Mouse (Mus musculus): ENCODE data around the gene Syce2.

The Syce2 gene

DNA sequence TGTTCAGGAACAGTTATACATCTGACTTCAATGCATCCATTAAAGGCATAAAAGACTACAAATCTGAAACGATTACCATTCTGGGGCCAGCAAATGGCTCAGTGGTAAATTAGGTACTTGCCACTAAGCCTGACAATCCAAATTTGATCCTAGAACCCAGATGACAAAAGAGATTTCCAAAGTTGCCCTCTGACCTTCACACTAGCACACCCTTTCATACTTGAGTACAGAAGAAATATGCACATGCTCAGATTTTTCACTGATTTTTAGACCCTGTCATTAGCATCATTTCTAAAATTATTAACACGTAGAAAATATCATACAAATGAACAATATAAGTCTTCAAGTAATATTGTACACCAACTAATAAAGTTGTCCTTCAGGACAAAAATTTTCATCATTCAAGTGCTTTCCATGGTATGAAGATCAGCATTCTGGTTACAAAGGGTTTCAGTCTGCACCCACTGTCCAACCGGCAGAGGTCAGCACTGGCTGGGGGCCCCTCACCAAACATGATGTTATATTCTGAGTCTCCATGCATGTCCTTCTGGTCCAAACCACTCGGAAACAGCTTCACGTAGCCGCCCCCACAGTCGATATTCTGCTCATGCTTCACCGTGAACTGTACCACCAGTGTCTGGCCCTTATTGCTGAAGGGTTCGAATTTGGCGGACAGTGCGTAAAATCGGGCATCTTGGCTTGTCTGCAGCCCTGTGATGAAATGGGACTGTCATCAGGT is 26.4 kb upstream of the Syce2 start:
- peak; percentile 43 for DNase-seq

DNA sequence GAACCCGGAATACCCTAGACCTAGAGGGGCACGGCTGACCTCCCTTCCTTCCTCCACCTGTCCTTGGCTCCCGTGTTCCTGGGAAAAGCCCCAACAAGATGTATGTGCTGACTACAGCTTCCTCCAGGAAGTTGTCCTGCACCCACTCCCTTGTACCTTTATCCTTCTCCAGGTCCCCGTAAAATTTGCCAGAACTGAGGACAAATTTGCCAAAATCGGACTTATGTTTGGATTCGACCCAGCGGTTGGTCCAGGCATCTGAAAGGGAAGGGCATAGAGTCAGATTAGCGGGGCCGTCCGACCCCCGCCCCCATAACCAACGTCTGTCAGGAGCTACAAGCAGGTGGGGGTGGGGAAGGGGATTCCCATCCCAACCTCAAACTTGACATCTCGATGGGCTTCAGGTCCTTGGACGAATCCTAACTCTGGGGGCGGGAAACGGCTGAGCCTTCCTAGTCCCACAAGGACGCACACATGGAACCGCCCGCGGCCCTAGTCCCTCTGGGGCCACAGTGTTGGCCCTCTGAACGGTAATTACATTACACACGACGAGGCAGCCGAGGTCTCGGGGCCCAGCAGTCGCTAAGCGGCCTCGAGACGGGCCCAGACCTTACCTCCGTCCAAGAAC is 25.7 kb upstream of the Syce2 start:
- no peak for DNase-seq

DNA sequence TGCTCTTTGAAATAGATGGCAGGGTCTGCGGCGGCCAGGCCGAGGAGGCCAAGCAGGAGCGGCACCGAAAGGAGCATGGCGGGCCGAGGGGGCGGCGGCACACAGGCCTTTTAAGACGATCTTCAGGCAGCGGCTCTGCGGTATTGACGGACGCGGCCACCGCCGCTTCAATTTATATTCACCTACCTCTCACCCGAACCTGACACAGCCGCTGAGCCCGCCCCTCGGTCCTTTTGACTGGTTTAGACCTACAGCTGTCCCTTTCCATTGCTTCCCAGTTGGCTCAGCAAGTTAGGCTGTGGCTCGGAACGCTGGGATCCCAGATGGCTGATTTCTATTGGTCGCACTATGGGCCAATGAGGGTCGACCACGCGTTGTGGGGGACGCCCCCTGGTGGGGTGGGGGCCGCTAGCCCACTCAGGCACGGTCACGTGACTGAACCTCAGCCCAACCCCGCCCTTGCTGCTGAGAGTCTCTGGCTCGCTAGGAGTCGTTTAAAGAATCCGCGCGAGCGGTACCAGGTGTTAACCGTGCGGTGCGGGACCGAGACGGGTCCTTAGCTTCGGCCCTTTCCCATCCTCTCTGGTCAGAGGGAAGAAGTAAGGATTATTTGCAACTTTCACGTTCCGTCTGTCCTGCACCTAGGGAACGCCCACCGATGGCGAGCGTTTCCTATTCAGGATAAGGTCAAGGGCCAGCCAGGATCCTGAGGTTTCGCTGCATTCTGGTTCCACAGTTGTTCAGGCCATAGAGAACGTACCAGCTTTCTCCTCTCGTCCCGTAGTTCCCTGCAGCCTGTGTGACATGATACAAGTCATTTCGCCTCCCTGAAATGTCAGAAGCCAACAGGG is 25.0 kb upstream of the Syce2 start, which contains the start of gene Calr:
Gene Calr, minus strand, starts transcription at position 213 of the 851 bp plus-strand sequence.
- peak; percentile 99 for DNase-seq

DNA sequence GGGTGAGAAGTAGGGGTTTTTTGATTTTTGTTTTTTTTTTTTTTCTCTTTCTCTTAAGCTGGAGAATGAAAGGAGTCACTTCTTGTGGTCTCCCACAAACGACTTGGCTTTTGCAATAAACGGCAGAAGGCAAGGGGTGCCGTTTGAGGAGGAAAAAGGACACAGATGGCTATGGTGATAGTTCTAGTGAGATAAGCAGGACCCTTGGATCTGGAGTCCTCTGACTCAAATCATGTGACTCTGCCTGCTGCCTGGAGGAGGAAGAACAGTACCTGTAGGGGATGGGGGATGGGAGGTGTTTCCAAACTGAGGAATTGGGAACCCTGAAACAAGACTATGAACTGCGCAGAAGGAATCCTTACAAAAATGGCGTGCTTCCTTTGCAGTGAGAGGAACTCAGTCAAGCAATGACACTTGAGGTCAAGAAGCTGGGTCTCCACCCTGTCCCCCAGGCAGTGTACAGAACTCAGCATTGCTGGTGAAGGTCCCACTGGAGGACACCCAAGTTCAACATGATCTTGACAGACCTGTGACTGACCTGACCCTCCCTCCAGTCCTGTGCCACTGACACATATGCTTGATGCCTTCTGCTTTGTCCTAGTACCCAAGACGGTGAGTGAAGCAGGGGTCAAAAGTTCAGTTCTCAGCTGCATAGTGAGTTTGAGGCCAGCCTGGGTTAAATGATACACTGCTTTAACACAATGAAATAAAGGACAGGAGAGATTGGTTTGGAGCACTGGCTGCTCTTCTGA is 24.1 kb upstream of the Syce2 start:
- DNase-seq, result no peak

DNA sequence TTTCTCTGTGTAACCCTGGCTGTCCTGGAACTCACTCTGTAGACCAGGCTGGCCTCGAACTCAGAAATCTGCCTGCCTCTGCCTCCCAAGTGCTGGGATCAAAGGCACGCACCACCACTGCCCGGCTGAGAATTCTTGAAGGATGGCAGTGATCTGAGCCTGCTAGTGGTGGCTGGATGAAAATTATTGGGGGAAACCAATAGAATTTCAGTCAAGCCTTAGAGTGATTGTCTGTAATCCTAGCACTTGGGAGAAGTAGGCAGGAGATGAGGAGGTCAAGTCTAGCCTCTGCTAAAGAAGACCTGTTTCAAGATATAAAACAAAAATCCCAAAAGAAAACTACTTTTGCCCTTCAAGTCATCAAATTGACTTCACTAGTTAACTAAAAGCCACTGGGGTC is 15.5 kb upstream of the Syce2 start:
- DNase-seq, result no peak

DNA sequence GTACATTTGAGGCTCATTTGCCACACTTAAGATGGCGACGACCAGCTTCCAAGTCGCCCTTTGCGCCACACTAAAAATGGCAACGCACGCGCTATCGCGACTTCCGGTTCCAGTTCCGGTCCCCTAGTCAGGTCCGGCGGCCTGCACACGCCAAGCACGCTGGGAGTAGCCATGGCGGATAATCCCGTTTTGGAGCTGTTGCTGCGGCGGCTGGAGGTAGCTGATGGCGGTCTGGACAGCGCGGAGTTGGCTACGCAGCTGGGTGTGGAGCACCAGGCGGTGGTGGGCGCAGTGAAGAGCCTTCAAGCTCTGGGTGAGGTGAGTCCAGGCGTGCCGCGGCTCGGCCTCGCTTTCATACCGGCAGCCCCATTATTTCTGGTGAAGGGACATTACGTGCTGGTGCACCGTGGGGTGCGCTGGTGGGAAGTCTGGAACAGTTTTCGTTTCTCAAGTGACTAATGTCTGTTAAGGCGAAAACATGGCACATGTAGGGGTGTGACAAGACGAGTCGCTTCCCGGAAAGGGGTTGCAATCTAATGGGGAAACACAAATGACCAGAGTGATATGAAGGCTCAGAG is 15.0 kb upstream of the Syce2 start, which contains the start of gene Farsa:
Gene Farsa, plus strand, starts transcription at position 126 of the 578 bp plus-strand sequence.
- DNase-seq, result peak; percentile 88

DNA sequence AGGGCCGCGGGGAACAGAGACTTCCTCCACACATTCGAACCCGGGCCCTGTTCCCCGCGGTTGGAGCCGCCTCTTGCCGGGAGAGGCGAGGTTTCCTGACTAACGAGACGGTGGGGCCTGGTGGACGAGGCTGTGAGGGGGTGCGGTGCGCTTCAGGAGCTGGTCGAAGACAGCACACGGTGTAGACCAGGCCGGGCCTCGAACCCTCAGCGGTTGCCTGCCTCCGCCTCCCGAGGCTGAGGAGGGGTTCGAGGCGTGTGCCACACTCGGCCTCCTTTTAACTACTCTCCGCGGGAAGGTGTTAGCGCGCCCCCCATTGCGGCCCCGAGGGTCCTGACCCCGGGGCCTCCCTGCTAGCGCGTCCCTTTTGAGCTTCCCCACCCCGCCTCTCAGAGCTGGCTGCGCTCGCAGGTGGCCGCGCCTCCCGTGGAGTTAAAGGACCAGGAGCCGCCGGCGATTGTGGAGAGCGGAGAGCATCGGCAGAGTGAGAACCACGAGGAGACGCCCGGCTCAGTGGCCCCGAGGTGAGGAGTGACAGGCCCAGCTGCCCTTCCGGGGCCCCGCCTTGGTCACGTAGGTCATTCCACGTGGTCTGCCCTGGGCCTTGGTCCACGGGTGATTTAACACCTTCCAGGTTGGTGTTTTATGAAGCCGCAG is 526 bp downstream of the Syce2 start:
- peak; percentile 29 for DNase-seq

DNA sequence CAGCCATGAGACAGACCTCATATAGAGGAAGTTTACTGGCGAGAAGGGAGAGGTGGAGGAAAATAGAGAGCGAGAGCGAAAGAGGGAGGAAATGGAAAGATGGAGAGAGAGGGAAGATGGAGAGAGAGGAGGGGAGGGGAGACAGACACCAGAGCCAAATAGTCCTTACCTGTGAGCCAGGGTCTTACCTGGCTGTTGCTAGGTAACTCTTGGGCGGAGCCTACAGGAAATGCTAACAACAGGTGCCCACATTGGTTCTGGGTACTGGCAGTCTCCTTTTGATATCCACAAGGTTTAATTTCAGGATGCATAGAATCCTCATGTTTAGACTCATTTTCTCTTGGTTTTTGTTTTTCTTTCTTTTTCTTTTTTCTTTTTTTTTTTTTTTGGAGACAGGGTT is 1.1 kb downstream of the Syce2 start:
- no peak for DNase-seq

DNA sequence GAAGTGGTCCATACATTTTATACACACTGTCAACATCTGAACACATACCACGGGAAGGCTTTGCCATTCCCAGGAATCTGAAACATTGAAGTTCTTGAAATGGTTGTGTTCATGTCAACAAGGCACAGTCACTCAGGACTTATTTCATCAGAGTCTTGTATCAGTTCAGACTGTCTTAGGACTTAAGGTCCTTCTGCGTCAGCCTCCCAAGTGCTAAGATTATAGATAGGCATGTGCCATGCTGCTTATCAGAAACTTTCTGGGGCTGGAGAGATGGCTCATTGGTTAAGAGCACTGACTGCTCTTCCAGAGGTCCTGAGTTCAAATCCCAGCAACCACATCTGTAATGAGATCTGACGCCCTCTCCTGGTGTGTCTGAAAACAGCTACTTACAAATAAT is 2.4 kb downstream of the Syce2 start:
- DNase-seq, result no peak

DNA sequence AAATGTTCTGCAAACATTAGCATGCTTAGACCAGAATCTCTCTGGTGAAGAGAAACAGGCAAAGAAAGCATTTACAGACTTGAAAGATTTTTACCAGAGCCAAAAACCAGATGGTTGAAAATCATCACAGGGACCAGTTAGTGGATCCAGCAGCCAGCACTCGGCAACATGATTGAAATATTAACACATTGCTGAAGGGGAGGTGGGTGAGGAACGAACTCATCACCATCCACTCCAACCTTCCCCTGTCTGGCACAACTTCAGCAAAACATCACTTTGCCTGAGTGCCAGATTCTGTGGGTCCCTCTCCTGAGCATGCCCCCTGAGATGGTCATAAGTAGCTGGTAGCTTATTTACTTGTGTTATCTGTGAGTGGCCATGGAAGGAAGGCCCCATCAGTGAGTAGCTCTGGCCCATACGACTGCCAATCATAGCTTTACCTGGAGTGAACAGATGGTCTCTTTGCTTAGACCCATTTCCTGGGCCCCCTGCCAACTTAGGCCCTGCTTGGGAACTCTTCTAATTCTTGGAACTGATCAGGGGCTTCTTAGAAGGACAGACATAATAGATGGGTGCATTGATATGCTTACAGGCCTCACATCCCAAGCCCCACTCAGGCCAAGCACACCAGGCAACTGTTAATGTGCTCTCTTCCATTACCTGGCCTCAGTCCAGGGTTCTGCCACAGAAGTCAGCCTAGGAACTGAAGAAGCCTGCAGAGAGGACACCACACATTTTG is 5.6 kb downstream of the Syce2 start:
- DNase-seq, result no peak

DNA sequence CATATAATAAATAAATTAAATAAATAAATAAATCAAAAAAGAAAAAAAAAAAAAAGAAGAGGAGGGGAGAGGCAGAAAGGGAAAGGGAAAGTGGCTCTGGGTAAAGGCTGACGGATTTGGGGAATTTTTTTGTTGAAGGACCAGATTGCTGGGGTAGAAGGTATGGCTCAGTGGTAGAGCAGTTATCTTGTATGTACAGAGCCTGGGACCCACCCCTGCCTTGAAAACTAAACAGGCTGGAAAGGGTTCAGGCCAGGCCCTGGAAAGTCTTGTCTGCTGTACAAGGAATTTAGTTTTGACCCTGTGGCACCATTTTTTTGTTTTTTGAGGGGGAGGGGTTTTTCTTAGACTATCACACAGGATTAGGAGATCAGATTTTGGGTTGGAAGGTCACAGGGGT is 7.0 kb downstream of the Syce2 start:
- DNase-seq, result no peak

DNA sequence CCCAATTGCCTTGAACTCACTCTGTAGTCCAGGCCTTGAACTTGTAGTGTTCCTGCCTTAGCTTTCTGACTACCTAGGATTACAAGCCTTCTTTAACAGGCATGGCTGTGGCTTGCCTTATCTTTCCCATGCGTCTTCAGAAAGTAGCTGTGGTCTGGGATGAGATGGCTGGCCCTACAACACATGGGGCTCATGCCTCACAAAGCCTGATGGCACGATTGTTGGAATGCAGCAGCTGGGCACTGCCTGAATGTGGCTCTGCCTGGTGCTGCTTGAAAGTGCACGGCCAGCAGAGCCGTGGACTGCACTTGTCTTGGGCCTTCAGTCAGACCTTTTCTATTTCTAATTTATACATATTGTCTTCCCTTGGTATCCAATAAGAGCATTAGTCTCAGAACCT is 12.8 kb downstream of the Syce2 start:
- no peak for DNase-seq

DNA sequence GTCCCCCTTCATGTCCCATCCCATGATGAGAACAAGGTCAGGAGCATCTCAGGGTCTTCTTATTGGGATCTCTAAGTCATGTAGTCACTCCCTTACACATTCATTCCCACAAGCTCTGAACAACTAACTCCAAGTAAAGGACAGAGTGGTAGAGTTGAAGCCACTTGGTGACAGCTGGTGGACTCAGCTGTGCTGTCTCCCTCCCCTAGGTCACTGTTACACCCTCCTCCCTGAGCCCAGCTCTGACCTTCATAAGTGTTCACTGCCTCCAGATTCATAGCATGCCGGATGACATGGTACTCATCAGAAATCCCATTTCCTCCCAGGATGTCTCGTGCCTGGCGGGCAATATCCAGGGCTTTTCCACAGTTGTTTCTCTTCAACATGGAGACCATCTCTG is 16.4 kb downstream of the Syce2 start:
- DNase-seq, result no peak

DNA sequence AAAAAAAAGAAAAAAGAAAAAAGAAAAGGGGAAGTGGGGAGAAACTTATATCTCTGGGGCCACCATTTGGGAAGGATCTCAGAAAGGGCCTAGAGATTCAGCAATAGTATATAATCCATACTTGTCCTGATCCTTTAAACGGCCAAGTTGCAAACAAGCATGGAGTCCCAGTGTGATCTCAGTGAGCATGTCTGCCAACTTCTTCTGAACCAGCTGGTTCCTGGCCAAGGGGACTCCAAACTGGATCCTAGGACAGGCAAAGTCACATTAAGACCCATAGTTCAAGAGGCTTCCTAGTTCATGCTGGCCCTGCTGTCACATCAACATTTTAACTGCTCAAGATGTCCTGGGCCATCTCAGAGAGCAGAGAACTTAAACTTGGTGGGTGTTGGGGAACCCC is 17.2 kb downstream of the Syce2 start:
- DNase-seq, result no peak

DNA sequence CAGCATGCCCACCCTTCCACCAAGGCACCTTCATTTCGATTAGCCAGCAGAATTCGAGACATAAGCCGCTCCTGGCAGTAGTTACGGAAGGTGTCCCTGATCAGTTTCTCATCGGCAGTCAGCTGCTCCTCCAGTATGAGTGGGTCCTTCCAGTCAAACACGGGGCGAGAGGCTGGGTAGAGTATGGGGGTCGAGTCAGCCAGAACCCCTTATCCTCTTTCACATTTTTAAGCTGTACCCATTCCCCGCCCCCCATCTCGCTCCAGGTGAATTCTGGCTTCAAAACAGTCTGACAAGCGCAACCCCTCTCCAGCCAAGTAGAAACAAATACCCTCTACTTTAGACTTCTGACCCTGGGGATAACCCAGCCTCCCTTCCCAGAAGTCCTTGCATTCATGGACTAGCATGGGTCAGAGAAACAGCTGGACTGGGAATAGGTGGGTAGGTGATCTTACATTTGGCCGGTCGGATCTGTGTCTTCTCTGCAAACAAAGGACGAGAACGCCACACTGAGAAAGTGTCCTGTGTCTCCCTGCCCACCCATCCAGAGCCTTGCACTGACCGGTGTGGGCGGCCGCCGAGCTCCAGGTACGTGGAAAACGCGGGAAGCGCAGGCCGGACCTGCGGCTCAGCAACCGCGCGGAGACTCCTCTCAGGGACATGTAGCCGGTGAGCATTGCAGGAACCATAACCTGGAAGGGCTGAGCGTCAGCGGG is 21.2 kb downstream of the Syce2 start:
- DNase-seq, result no peak

DNA sequence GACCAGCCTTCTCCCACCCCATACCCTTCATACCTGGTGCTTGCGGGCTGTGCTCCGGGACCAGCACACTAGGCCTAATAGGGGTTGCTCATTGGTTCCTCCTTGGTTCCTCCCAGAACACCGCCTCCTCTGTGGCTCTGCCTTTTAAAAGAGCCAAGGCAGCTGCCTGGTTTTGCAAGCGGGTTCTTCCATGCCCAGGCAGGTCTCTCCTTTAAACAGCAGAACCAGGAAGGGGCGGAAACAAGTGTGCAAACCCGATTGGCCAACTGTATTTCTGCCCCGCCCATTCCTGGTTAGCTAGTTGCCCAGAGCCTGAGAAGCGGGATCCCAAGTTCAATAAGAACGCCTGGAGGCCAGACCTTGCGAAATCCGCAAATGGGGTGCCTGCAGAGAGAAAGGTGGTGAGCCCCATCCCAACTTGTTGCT is 21.8 kb downstream of the Syce2 start, which contains the start of gene Gcdh:
Gene Gcdh, minus strand, starts transcription at position 213 of the 426 bp plus-strand sequence.
- peak; percentile 72 for DNase-seq

DNA sequence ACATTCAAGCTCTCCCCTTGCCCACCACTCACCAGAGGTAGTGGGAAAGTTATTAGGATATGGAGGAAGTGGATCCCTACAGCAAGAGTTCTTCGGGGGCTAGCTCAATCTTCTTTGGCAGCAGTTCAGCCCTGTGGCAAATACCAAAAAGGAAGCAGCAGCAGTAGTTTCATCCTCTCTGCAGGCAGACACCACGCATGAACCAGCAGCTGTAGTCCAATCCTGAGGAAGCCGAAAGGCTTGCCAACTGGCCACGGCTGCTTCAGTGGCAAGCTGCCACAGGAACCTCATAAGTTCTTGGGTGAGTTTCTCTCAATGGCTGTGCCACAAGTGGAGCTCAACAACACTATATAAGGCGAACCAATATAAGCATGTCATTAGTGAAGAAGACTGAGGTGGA is 24.1 kb downstream of the Syce2 start:
- no peak for DNase-seq

DNA sequence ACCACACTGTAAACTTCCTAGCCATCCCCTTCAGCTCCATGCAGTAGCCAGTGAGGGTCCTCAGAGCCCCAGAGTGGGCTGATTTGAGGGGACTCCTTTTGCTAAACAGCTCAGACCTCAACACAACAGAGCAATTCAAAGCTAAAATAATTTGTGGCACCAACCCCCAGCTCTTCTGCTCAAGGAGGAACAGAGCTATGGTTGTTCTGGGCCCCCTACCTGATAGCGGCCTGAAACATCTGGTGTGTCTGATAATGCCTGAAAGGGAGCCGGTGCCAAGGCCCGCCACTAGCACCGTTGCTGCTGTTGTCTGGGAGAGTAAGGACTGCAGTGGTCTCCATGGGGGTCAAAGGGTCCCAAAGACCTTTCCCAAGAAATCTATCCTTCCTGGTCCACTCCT is 29.2 kb downstream of the Syce2 start:
- no peak for DNase-seq

DNA sequence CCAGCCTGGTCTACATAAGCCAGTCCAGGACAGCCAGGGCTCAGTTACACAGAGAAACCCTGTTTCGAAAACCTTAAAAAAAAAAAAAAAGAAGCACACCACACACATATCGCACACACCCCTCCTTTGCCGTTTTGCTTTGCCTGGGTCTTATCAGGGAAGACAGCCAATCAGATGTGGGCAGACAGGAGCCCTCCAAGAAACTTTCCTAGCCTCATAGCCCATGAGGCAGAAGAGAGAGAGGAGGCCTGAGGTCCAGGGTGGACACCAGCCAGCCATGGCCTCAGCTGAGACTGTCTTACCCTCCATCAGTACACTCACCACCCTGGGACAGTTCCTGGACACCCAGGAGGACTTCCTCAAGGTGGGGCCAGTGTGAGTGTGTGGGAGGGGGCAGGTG is 29.8 kb downstream of the Syce2 start, which contains the start of gene Klf1:
Gene Klf1, plus strand, starts transcription at position 177 of the 400 bp plus-strand sequence.
- no peak for DNase-seq

DNA sequence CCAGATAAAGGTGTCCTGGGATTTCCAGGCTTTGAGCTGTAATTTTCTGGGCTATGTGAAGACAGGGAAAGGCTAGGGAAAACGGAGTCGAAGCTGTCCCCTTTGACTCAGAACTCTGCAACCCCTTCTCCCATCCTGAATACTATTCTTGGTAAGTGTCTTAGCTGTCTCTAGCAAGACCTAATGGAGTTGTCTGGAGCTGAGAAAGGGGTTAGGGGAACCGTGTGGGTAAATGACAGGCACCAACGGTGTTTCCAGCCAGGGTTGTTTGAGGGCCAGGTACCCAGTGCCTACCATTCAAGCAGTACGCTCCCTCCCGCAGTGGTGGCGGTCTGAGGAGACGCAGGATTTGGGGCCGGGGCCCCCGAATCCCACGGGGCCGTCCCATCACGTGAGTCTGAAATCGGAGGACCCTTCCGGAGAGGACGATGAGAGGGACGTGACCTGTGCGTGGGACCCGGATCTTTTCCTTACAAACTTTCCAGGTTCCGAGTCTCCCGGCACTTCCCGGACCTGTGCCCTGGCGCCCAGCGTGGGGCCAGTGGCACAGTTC is 30.5 kb downstream of the Syce2 start:
- no peak for DNase-seq

All from right cerebral cortex, postnatal 4 days (tissue).